Mouse (Mus musculus) stomach, embryonic 15.5 days (tissue): Measurements from ENCODE around the gene Wdr75. TPM values are rescaled to one million over a fixed set of nuclear protein-coding genes. Genes with fewer than 3 reads are reported as not detected.

Experiments used
- polyA plus RNA-seq: library from polyadenylated mRNA; unstranded; fragments of >200 nt; fragmentation: Nextera tagmentation; extraction: Ambion mirVana; gene quantifications from 2 replicates; pipeline ENCODE4 v1.2.1, GENCODE M21; 2015

Wdr75 gene
- polyA plus RNA-seq, 1 experiment from 2014 or later = 69.0 TPM

Other genes starting within 250 kb of the Wdr75 start
- gene Gm5269, start 95.1 kb downstream of the Wdr75 start, polyA plus RNA-seq = not detected in 2 replicates
- 149 and 150 TPM in 2 replicates for gene Slc40a1, start 131.4 kb downstream of the Wdr75 start, polyA plus RNA-seq